Mouse (Mus musculus) adrenal gland, postnatal 0 days (tissue): Measurements from ENCODE around the gene Olfr177. TPM values are rescaled to one million over a fixed set of nuclear protein-coding genes. Genes with fewer than 3 reads are reported as not detected.

ENCODE experiments used
- polyA plus RNA-seq: library from polyadenylated mRNA; unstranded; fragments of >200 nt; fragmentation: Nextera tagmentation; extraction: Ambion mirVana; gene quantifications from 2 replicates; pipeline ENCODE4 v1.2.1, GENCODE M21; 2015

Gene Olfr177
- not detected in 2 replicates for polyA plus RNA-seq

DNA sequence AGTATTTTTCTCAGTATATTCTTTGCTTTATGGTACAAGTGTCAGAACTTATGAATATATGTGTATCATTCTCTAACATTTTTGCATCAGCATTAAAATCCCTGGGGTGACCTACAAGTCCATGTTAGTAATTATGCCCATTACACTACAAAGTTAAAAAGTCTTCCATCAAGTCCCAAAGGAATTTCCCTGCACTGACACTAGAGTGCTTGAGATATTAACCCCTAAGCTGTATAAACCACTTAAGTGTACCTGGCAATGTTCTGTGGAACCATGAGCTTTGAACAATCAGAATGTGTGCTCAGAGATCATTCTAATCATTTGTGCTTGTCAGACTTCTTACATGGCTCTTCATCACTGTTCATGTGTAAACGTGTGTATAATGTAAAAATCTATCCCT lies at the start of gene Olfr177:
Olfr177 (minus strand) TSS at position 101 of the 400 bp plus-strand sequence.

DNA sequence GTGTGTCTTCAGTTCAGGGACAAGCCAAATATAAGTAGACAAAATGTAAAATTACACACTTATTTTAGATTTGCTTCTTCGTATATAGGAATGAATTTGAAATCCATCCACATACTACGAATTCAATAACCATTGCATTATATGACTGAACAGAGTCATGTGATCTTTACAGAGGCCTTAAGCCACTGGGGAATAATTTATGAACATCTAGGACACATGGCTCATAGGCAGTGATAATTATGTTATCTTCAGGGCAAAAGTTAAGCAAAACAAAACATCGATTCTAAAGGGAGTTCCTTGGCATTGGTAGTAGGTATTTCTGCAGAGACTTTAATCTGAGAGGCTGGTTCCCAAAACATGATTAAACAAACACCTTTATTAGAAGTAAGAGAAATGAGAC lies 17.4 kb upstream of the Olfr177 start, which contains the start of gene Olfr178:
Olfr178 (minus strand) TSS at position 101 of the 400 bp plus-strand sequence.

DNA sequence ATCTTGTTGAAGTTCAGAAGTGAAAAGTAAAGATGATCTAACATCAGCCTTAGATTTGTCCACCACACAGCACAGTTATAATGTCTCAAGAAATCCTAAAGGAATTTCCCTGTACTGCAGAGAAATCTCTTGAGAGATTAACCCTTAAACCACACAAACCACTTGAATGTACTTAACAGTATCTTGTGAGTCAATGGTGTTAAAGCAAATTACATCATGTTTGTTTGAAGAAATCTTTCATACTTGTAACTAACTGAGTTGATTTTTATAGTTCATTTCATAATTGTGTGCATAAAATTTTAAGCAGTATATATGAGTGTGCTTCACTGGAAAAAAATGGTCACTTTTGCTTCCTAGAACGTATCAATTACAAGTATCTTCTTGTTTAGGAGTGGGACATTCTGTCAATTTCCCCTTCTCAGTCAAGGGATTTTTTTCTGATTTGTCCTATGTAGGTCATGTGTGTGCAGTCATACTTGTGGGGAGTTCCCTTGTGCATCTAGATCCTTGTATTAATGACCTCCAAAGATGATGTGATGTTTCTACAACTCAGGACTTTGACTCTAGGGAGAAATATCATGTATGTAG lies 47.7 kb downstream of the Olfr177 start, which contains the start of gene Olfr175-ps1:
Olfr175-ps1 (minus strand) TSS at position 51 of the 588 bp plus-strand sequence.

Other genes starting within 250 kb of the Olfr177 start
- not detected in 2 replicates for gene E330017A01Rik, start 236.0 kb downstream of the Olfr177 start, polyA plus RNA-seq
- 18.3 and 32.6 TPM in 2 replicates for gene Cpox, start 204.5 kb downstream of the Olfr177 start, polyA plus RNA-seq
- 0.19 TPM in 1 of 2 replicates, not detected in the other for gene Gpr15, start 155.7 kb downstream of the Olfr177 start, polyA plus RNA-seq
- gene Cldnd1, start 146.9 kb downstream of the Olfr177 start, polyA plus RNA-seq = 73.6 and 77.7 TPM in 2 replicates
- gene Olfr172, start 111.6 kb downstream of the Olfr177 start, polyA plus RNA-seq = not detected in 2 replicates
- gene Olfr173, start 74.5 kb downstream of the Olfr177 start, polyA plus RNA-seq = not detected in 2 replicates
- not detected in 2 replicates for gene Olfr175-ps1, start 48.0 kb downstream of the Olfr177 start, polyA plus RNA-seq
- gene Olfr178, start 17.3 kb upstream of the Olfr177 start, polyA plus RNA-seq = not detected in 2 replicates
- gene Olfr181, start 54.0 kb upstream of the Olfr177 start, polyA plus RNA-seq = not detected in 2 replicates
- not detected in 2 replicates for gene Olfr180, start 54.6 kb upstream of the Olfr177 start, polyA plus RNA-seq
- not detected in 2 replicates for gene Olfr183, start 120.6 kb upstream of the Olfr177 start, polyA plus RNA-seq
- not detected in 2 replicates for gene Olfr186, start 155.5 kb upstream of the Olfr177 start, polyA plus RNA-seq
- not detected in 2 replicates for gene Olfr187, start 165.0 kb upstream of the Olfr177 start, polyA plus RNA-seq
- gene Olfr190, start 203.2 kb upstream of the Olfr177 start, polyA plus RNA-seq = not detected in 2 replicates
- not detected in 2 replicates for gene Olfr191, start 215.1 kb upstream of the Olfr177 start, polyA plus RNA-seq
- not detected in 2 replicates for gene Olfr193, start 237.1 kb upstream of the Olfr177 start, polyA plus RNA-seq
- not detected in 2 replicates for gene Olfr194, start 246.3 kb upstream of the Olfr177 start, polyA plus RNA-seq